Mouse (Mus musculus): ENCODE measurements around the gene B3gnt2. TPM values are rescaled to one million over a fixed set of nuclear protein-coding genes. Genes with fewer than 3 reads are reported as not detected.
"Not testable (repeated sequence)": the region's sequence is repeated elsewhere in the genome, so short reads cannot be mapped to it uniquely, and the experiment has no call there.

B3gnt2 gene
- polyA plus RNA-seq, 1 experiment from 2014 or later, result 2.9 TPM

DNA sequence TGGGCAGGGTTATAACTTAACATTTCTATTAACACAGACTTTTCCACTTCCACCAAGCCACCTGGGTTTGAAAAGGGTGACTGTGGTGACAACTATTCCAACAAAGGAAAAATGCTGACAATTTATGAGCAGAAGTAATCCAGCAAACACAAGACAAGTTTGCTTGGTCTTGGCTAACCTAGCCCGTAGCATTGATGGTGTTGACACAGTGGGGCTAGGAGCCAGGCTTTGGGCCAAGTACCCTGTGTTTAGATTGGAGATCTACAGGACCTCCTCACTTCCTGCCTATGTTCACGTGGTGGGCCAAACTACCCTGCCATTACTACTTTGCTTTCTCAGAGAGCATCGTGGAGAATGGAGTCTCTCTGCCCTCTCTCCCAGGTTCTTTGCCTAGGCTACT is 119.3 kb downstream of the B3gnt2 start:
- no peak for ATAC-seq (replicated peaks; ENCODE audit: insufficient number of reproducible peaks, low FRiP score, low TSS enrichment)
- Histone ChIP-seq H3K9me3 (replicated peaks; ENCODE audit: control insufficient read depth, low read length) (0 out of 2 replicates have a peak, but pooled peaks cover 5% of the 10 kb centered on the region), H3K36me3 (ENCODE audit: control insufficient read depth, insufficient read depth, low read length) (no peaks in the 10 kb centered on the region), H3K4me1 (ENCODE audit: control insufficient read depth, insufficient read depth, low read length) (no peaks in the 10 kb centered on the region), H3K4me2 (no peak overlapping the region), H3K27ac (ENCODE audit: low read depth, low read length) (no peak overlapping the region), H3K27me3 (ENCODE audit: control insufficient read depth, insufficient read depth, low read length) (no peaks in the 10 kb centered on the region), H3K9ac (ENCODE audit: low read depth, low read length) (no peak overlapping the region), H3K4me3 (ENCODE audit: low read depth, low read length) (no peak overlapping the region)
- 64% methylated on average over 3 of the region's 3 CpGs for WGBS (ENCODE audit: insufficient replicate concordance)

DNA sequence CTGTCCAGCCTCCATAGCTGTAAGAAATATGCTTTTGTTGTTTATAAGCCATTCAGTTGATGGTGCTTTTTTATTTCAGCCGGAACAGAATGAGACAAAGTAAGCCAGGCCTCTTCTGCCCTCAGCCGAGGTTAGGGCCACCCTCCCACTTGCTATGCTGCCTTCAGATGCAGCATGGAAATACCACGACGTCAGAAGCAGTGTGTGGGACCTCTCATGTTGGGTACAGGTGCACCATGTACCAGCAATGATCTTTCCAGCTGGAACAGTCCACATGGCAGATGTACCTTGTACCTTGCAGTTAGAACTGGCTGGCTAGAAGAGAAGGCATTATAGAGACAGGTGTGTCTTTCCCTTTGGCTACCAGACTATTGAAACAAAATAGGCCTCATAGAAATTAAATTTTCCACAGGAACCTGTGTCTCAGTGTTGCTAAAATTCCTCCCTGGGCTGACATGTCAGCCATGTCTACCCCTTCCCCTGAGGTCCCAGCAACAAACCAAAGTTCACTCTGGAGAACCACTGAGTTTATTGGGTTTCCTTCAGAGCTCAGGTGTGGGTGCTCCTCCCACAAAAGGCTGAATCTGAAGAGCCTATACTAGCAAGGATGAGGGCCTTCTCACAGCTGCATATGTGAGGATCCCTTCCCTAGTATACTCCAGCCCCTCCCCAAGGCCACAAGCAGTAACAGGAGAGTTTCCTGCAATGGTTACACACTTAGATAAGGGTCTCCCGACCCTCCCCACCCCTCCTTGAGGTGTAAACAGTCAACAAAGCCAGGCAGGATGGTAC is 121.1 kb downstream of the B3gnt2 start:
- Histone ChIP-seq H3K9ac (ENCODE audit: low read depth, low read length) (no peak overlapping the region), H3K27ac (ENCODE audit: low read depth, low read length) (no peak overlapping the region), H3K27me3 (ENCODE audit: control insufficient read depth, insufficient read depth, low read length) (no peaks in the 10 kb centered on the region), H3K4me1 (ENCODE audit: control insufficient read depth, insufficient read depth, low read length) (no peaks in the 10 kb centered on the region), H3K4me2 (no peak overlapping the region), H3K4me3 (ENCODE audit: low read depth, low read length) (no peak overlapping the region), H3K9me3 (replicated peaks; ENCODE audit: control insufficient read depth, low read length) (no peaks in the 10 kb centered on the region), H3K36me3 (ENCODE audit: control insufficient read depth, insufficient read depth, low read length) (no peaks in the 10 kb centered on the region)
- 67% methylated on average over 5 of the region's 5 CpGs for WGBS (ENCODE audit: insufficient replicate concordance)
- no peak for ATAC-seq (replicated peaks; ENCODE audit: insufficient number of reproducible peaks, low FRiP score, low TSS enrichment)

DNA sequence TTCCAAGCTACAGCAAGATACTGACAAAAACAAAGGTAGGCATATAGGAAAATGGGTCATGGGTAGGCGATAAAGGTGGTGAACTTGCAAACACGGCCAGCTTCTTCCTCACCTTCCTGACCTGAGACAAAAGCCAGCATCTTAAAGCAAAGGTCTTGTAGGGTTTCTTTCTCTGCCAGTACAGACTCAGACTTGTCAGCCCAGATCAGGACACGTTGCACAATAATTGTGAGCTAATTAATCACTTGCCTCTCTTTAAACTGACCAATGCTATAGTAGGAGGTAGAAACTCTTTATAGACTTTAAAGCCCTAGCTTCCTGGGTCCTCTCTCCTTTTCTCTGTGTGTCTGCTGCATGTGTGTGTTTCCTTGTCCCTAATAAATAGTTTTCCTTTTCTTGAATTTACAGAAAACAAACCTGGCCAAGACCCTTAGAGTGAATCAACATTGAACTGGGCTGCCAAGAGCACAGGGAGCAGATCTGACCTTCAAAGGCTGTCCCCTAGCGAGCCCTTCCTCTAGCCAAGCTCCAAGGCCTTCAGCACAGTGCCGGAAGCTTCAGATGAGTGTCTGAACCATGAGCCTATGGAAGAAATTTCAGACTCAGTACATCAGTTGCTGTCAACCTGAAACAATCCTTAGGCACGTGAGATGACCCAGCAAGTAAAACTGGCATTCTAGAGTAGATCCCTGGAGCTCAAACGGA is 124.1 kb downstream of the B3gnt2 start:
- Histone ChIP-seq H3K9me3 (replicated peaks; ENCODE audit: control insufficient read depth, low read length) (no peaks in the 10 kb centered on the region), H3K36me3 (ENCODE audit: control insufficient read depth, insufficient read depth, low read length) (no peaks in the 10 kb centered on the region)

GRCm38 (mm10) chr11:22735128-22735527 is 125.6 kb downstream of the B3gnt2 start:
- not testable (repeated sequence) for H3K27me3 ChIP-seq (ENCODE audit: control insufficient read depth, insufficient read depth, low read length); H3K4me3 ChIP-seq (ENCODE audit: low read depth, low read length); H3K36me3 ChIP-seq (ENCODE audit: control insufficient read depth, insufficient read depth, low read length); H3K4me2 ChIP-seq; H3K9me3 ChIP-seq (replicated peaks; ENCODE audit: control insufficient read depth, low read length); H3K4me1 ChIP-seq (ENCODE audit: control insufficient read depth, insufficient read depth, low read length); ATAC-seq (replicated peaks; ENCODE audit: insufficient number of reproducible peaks, low FRiP score, low TSS enrichment); H3K9ac ChIP-seq (ENCODE audit: low read depth, low read length); H3K27ac ChIP-seq (ENCODE audit: low read depth, low read length)
- 74% methylated on average over 5 of the region's 5 CpGs for WGBS (ENCODE audit: insufficient replicate concordance)

More for the DNA sequence above, 124.1 kb downstream of the B3gnt2 start:
- no peak overlapping the region for H3K9ac ChIP-seq (ENCODE audit: low read depth, low read length)
- H3K4me3 ChIP-seq (ENCODE audit: low read depth, low read length), result no peak overlapping the region
- H3K27ac ChIP-seq (ENCODE audit: low read depth, low read length), result no peak overlapping the region
- no peak for ATAC-seq (replicated peaks; ENCODE audit: insufficient number of reproducible peaks, low FRiP score, low TSS enrichment)
- H3K4me1 ChIP-seq (ENCODE audit: control insufficient read depth, insufficient read depth, low read length), result no peaks in the 10 kb centered on the region
- H3K4me2 ChIP-seq, result no peak overlapping the region
- H3K27me3 ChIP-seq (ENCODE audit: control insufficient read depth, insufficient read depth, low read length), result no peaks in the 10 kb centered on the region
- WGBS (ENCODE audit: insufficient replicate concordance), result 77% methylated on average over 7 of the region's 7 CpGs

DNA sequence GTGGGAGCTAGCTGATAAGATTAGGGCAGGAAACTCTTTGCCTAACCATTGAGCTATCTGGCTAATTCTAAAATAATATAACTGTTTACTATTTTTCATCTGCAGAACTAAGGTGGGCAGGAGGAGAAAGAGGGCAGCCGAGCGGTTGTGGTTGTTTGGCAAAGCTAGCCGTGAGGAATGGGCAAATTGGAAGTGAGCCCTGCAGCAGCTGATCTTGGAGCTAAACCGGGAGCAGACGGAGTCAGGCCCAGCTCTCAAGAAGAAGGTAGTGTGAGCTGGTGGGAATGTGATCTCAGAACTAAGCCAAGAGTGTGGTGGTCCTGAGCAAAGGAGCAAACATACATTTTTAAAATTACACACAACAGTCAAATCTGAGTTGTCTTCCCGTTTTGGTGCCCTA is 126.8 kb downstream of the B3gnt2 start:
- H3K4me1 ChIP-seq (ENCODE audit: control insufficient read depth, insufficient read depth, low read length), result no peaks in the 10 kb centered on the region
- no peak for ATAC-seq (replicated peaks; ENCODE audit: insufficient number of reproducible peaks, low FRiP score, low TSS enrichment)
- no peaks in the 10 kb centered on the region for H3K9me3 ChIP-seq (replicated peaks; ENCODE audit: control insufficient read depth, low read length)
- H3K27me3 ChIP-seq (ENCODE audit: control insufficient read depth, insufficient read depth, low read length), result no peaks in the 10 kb centered on the region
- H3K36me3 ChIP-seq (ENCODE audit: control insufficient read depth, insufficient read depth, low read length), result no peaks in the 10 kb centered on the region
- H3K4me3 ChIP-seq (ENCODE audit: low read depth, low read length), result no peak overlapping the region
- H3K27ac ChIP-seq (ENCODE audit: low read depth, low read length), result no peak overlapping the region
- no peak overlapping the region for H3K9ac ChIP-seq (ENCODE audit: low read depth, low read length)
- no peak overlapping the region for H3K4me2 ChIP-seq
- WGBS (ENCODE audit: insufficient replicate concordance), result 90% methylated on average over 6 of the region's 6 CpGs

DNA sequence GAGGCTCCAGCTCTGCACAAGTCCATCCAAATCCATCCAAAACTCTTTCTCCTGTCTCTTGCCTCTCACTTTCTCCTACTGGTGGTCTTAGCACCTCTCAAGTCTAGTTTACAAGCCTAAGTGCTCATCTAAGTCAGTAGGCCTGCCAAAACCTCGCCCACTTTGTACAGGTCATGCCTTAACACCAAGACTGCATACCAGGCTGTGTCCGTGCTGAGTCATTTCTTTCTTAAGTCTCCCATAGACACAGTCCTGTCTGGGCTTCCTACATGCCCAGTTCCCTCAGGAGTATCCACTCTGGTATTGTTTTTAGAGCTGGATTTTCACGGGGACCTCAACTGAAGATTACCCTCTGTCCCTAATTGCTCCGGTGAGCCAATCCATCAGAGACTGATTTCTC is 127.9 kb downstream of the B3gnt2 start:
- ATAC-seq (replicated peaks; ENCODE audit: insufficient number of reproducible peaks, low FRiP score, low TSS enrichment), result no peak
- no peaks in the 10 kb centered on the region for H3K27me3 ChIP-seq (ENCODE audit: control insufficient read depth, insufficient read depth, low read length)
- WGBS (ENCODE audit: insufficient replicate concordance), result 80% methylated on average over 4 of the region's 4 CpGs
- no peak overlapping the region for H3K4me3 ChIP-seq (ENCODE audit: low read depth, low read length)
- no peak overlapping the region for H3K27ac ChIP-seq (ENCODE audit: low read depth, low read length)
- no peaks in the 10 kb centered on the region for H3K9me3 ChIP-seq (replicated peaks; ENCODE audit: control insufficient read depth, low read length)
- H3K36me3 ChIP-seq (ENCODE audit: control insufficient read depth, insufficient read depth, low read length), result no peaks in the 10 kb centered on the region
- no peak overlapping the region for H3K4me2 ChIP-seq
- no peaks in the 10 kb centered on the region for H3K4me1 ChIP-seq (ENCODE audit: control insufficient read depth, insufficient read depth, low read length)
- no peak overlapping the region for H3K9ac ChIP-seq (ENCODE audit: low read depth, low read length)

GRCm38 (mm10) chr11:22723096-22723495 is 137.7 kb downstream of the B3gnt2 start:
- Histone ChIP-seq H3K9ac (ENCODE audit: low read depth, low read length) (no peak overlapping the region), H3K36me3 (ENCODE audit: control insufficient read depth, insufficient read depth, low read length) (no peaks in the 10 kb centered on the region), H3K4me2 (no peak overlapping the region), H3K27ac (ENCODE audit: low read depth, low read length) (no peak overlapping the region), H3K27me3 (ENCODE audit: control insufficient read depth, insufficient read depth, low read length) (no peaks in the 10 kb centered on the region), H3K4me1 (ENCODE audit: control insufficient read depth, insufficient read depth, low read length) (no peaks in the 10 kb centered on the region), H3K9me3 (replicated peaks; ENCODE audit: control insufficient read depth, low read length) (no peaks in the 10 kb centered on the region), H3K4me3 (ENCODE audit: low read depth, low read length) (no peak overlapping the region)
- 84% methylated on average over 2 of the region's 2 CpGs for WGBS (ENCODE audit: insufficient replicate concordance)
- no peak for ATAC-seq (replicated peaks; ENCODE audit: insufficient number of reproducible peaks, low FRiP score, low TSS enrichment)

DNA sequence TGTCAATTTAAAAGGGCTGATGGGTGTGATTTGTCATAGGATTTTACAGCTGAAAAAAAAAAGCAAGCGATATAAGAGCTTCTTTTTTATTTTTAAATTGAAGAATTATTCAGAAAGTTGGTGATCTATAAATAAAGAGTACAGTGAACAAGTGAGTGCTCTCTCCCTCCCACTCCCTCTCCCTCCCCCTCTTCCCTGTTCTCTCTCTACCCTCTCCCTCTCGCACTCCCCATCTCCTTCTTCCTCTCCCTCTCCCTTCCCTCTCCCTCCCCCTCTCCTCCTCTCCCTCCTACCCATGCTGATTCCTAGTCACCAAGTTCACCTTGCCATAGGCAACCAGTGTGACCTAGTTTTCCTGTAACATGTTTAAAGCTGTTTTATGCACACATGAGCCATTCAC is 140.7 kb downstream of the B3gnt2 start:
- ATAC-seq (replicated peaks; ENCODE audit: insufficient number of reproducible peaks, low FRiP score, low TSS enrichment), result no peak
- Histone ChIP-seq H3K27me3 (ENCODE audit: control insufficient read depth, insufficient read depth, low read length) (no peaks in the 10 kb centered on the region), H3K36me3 (ENCODE audit: control insufficient read depth, insufficient read depth, low read length) (no peaks in the 10 kb centered on the region), H3K4me2 (no peak overlapping the region), H3K4me3 (ENCODE audit: low read depth, low read length) (no peak overlapping the region), H3K27ac (ENCODE audit: low read depth, low read length) (no peak overlapping the region), H3K4me1 (ENCODE audit: control insufficient read depth, insufficient read depth, low read length) (no peaks in the 10 kb centered on the region), H3K9me3 (replicated peaks; ENCODE audit: control insufficient read depth, low read length) (no peaks in the 10 kb centered on the region), H3K9ac (ENCODE audit: low read depth, low read length) (no peak overlapping the region)
- 68% methylated on average over 2 of the region's 2 CpGs for WGBS (ENCODE audit: insufficient replicate concordance)

Data from heart, embryonic 11.5 days (tissue).